Mouse (Mus musculus): ENCODE results near the gene Dand5.

Dand5 gene

DNA sequence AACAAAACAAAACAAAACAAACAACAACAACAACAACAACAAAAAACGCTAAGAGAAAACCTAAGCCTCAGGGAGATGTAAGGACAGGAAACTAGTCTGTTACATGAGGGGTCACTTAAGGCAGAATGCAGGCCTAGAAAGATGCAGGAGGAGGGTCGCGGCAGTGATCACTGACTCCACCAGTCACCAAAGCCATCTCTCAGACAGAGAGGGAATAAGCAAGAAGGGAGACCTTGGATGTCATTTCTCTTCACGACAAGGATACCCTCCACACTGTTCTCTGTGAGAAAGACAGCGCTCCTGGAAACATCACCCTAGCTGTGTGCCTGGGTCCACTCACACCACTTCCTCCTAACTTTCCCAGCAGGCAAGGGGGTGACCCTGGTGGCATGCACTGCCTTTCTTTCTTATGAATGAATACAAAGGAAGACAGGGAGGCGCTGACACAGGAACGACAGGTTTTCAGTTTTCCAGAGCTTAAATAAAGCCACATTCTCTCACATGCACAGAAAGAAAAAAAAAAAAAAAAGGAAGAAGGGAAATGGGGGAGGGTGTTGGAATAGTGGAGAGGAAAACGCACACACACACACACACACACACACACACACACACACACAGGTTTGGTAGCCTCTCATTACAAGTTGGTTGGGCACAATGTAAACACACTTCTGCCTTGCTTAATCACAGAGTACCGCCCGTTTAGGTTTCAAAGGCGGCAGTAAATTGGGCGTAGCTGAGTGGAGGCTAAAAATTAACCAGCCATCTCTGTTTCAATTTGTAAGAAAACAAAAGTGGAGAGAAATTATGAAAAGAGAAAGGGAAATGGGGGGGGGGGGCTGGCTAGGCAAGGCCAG is 52.3 kb downstream of the Dand5 start:
- no peak for DNase-seq (ENCODE audit: low spot score in 2 of 2)

DNA sequence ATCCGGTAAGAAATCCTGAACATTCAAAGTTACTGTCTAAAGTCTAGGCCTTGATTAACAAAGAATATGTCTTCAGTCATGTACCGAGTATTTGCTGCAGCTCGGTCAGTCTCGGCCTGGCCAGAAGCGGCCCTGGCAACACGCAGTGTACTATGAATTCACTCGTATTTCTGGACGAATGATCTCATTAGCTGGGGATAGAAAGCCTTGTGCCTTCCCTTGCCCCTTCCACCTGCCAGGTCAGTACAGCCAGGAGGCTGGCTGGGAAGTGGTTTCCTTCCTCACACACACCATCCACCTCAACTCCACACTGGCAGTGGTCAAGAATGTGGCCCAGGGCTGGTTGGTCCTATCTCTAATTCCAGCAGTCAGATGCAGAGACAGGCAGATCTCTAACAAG is 53.3 kb downstream of the Dand5 start:
- no peak for DNase-seq (ENCODE audit: low spot score in 2 of 2)

DNA sequence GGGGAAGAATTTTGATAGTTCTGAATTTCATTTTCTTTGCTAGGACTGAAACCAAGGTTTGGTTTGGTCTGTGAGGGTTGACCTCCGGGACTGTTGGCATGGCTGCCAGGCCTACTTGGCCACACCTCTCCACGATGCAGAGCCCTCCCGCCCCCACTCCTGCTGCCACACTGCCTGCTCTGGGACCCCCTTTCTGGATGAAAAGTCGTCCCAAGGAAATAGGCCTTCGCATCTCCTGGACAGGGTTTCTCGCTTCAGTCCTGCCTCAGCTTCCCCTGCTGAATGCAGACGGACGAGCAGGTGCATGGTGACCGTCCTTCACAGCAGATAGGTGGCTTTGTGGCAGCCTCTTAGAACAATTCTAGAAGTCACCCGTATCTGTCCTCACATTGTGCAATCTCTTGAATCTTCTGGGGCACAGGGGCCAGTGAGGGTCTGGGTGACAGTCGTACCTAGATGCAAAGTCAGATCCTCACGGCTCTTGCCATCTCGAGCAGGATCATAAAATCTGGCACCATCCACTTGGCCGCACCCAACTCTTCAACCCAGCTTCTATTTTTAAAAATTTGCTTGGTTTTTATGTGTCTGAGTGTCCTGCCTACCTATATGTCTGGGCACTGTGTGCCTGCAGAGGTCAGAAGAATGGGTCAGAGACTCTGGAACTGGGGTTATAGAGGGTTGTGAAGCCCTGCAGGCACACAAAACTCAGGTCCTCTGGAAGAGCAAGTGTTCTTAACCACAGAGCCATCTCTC is 54.1 kb downstream of the Dand5 start:
- no peak for DNase-seq (ENCODE audit: low spot score in 2 of 2)

DNA sequence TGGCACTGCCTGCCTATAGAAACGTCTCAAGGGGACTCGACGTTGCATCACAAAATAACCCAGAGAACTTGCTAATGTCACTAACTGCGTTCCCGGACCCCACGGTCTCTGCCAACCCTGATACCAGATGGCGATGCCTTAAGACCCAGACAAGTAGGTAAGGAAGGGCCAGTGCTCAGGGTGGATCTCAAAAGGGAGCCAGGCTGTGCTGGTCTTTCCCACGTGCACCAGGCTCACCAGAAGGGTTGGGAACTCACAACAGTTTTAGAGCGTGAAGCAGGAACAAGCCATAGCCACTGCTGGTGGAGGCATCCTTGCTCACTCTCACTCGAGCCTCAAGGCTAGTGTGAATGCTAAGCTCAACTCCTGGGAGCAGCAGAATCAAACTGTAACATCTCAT is 55.4 kb downstream of the Dand5 start:
- DNase-seq (ENCODE audit: low spot score in 2 of 2) = no peak

DNA sequence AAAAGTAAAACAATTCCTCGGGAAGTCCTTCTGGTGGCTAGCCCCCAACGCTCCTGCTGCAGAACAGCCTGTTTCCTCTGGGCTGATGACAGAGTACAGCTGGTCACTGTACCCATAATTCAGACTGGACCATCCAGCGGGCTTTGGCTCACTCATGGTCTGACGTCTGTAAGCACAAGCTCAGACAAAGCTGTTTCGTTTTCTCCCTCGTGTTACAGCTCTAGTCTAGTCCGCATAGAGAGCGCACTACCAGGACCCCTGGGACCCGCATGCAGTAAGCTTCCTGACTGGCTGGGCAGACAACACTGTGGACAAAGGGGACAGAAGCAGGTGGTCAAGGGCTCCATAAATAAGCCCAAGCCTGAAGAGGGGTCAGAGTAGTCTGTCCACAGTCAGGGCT is 56.2 kb downstream of the Dand5 start:
- no peak for DNase-seq (ENCODE audit: low spot score in 2 of 2)

DNA sequence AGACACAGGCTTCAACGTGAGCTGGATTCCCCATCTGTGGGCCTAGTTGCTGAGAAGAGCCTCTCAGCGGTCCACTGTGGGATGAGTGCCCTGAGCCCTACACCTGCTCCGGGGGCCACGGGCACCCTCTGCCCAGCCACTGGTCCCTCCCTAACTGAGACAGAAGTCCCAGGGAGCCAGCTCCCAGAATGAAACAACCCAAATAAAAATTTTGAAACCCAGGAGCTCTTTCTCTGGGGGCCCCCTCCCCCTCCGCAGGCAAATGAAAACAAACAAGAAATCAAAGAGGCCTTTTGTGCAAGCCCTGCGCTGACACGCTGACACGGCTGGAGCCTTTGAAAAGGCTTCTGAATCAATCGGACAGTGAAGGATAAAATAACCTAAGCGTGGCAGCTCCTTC is 57.0 kb downstream of the Dand5 start:
- DNase-seq (ENCODE audit: low spot score in 2 of 2) = no peak
